Mouse (Mus musculus) MEL (cell line): Measurements from ENCODE around the gene Araf.

Experiments
- CTCF ChIP-seq, 3 experiments: IDR thresholded peaks in 2 of 3; conservative IDR thresholded peaks in 1 of 3; 2 replicates each; pipeline ENCODE4 v1.5.1; 2011 to 2012; ENCODE audit warnings: low read length in 3 of 3, low read depth in 2 of 3, mild to moderate bottlenecking in 2 of 3, improper control_type of control experiment in 1 of 3, inconsistent platforms in 1 of 3, mixed read lengths in 1 of 3, moderate library complexity in 1 of 3; ENCODE audit not compliant: control insufficient read depth in 1 of 3, insufficient read depth in 1 of 3, poor library complexity in 1 of 3, severe bottlenecking in 1 of 3
- EP300 ChIP-seq, 2 experiments: IDR thresholded peaks; 2 replicates each; pipeline ENCODE4 v1.6.1; 2011; ENCODE audit warnings: improper control_type of control experiment in 2 of 2, low read length in 2 of 2, low read depth in 1 of 2, mild to moderate bottlenecking in 1 of 2
- GABPA ChIP-seq: IDR thresholded peaks from 2 replicates; pipeline ENCODE4 v1.6.1; 2012; ENCODE audit warnings: low read depth, mild to moderate bottlenecking, inconsistent platforms, low read length, improper control_type of control experiment, moderate library complexity
- KAT2A ChIP-seq: conservative IDR thresholded peaks from 2 replicates; pipeline ENCODE4 v1.6.1; 2012; ENCODE audit warnings: low read depth, low read length, improper control_type of control experiment, inconsistent platforms
- MYC ChIP-seq: IDR thresholded peaks from 2 replicates; pipeline ENCODE4 v1.6.1; 2011; ENCODE audit warnings: low read depth, mild to moderate bottlenecking, low read length, improper control_type of control experiment, moderate library complexity
- NELFE ChIP-seq: IDR thresholded peaks from 2 replicates; pipeline ENCODE4 v1.6.1; 2011; ENCODE audit warnings: low read depth, low read length, improper control_type of control experiment
- POLR2A ChIP-seq, 2 experiments: IDR thresholded peaks; 2 replicates each; pipeline ENCODE4 v1.6.1; 2011 to 2012; ENCODE audit warnings: low read length in 2 of 2, mild to moderate bottlenecking in 2 of 2, control low read depth in 1 of 2, improper control_type of control experiment in 1 of 2, low read depth in 1 of 2, moderate library complexity in 1 of 2; ENCODE audit not compliant: control insufficient read depth in 1 of 2, insufficient read depth in 1 of 2, poor library complexity in 1 of 2
- RCOR1 ChIP-seq: IDR thresholded peaks from 2 replicates; pipeline ENCODE4 v1.6.1; 2012; ENCODE audit warnings: low read depth, mild to moderate bottlenecking, inconsistent platforms, low read length, improper control_type of control experiment
- TAL1 ChIP-seq: IDR thresholded peaks from 2 replicates; pipeline ENCODE4 v1.6.1; 2012; ENCODE audit warnings: mild to moderate bottlenecking, inconsistent platforms, low read length, moderate library complexity, mixed read lengths
- ZMIZ1 ChIP-seq: IDR thresholded peaks from 2 replicates; pipeline ENCODE4 v1.6.1; 2012; ENCODE audit warnings: low read depth, mild to moderate bottlenecking, inconsistent platforms, low read length, improper control_type of control experiment, moderate library complexity

- TF ChIP-seq CTCF (IDR thresholded peaks at IDR 0.05 in 2 of 3, conservative IDR thresholded peaks at IDR 0.05 in 1 of 3; ENCODE audit: control insufficient read depth in 1 of 3, insufficient read depth in 1 of 3, low read depth in 2 of 3, low read length in 3 of 3, poor library complexity in 1 of 3, severe bottlenecking in 1 of 3) (no peak), POLR2A (IDR thresholded peaks at IDR 0.05; ENCODE audit: control insufficient read depth in 1 of 2, insufficient read depth in 1 of 2, low read depth in 1 of 2, low read length in 2 of 2, poor library complexity in 1 of 2) (no peak), ZMIZ1 (no peak), RCOR1 (no peak), MYC (no peak), GABPA (no peak), NELFE (no peak), TAL1 (no peak), KAT2A (no peak), EP300 (IDR thresholded peaks at IDR 0.05; ENCODE audit: low read depth in 1 of 2, low read length in 2 of 2) (no peak)
Observed at GRCm38 (mm10) chrX:20771666-20772065, 25.9 kb upstream of the Araf start.
